8 mouse cellular contexts compared by ENCODE assay signal in genomic region chr7:31000505-31001020, GRCm38 (mm10). TPM values are rescaled to one million over a fixed set of nuclear protein-coding genes. Genes with fewer than 3 reads are reported as not detected.
DNase-seq lines count a peak whose midpoint lies in the region; ATAC-seq and TF ChIP-seq lines count a peak whose summit lies in the region.

No protein-coding gene starts in this region.

- no peak for TF ChIP-seq CTCF in MEL (IDR thresholded peaks at IDR 0.05 in 2 of 3, conservative IDR thresholded peaks at IDR 0.05 in 1 of 3; ENCODE audit: control insufficient read depth in 1 of 3, insufficient read depth in 1 of 3, low read depth in 2 of 3, low read length in 3 of 3, poor library complexity in 1 of 3, severe bottlenecking in 1 of 3)
- no peak for TF ChIP-seq CTCF in spleen, adult 2 months (IDR thresholded peaks at IDR 0.05; ENCODE audit: extremely low read depth, insufficient read depth, insufficient read length, insufficient replicate concordance)

- TF ChIP-seq EP300 in MEL (IDR thresholded peaks at IDR 0.05; ENCODE audit: low read depth in 1 of 2, low read length in 2 of 2): peak in 1 of 2 experiments; percentile 7; a peak in 1 of 4 replicates

- peak overlapping the region; percentile 32 for H3K4me2 ChIP-seq in heart, embryonic 12.5 days

- no peak for TF ChIP-seq POLR2A in MEL (IDR thresholded peaks at IDR 0.05; ENCODE audit: control insufficient read depth in 1 of 2, insufficient read depth in 1 of 2, low read depth in 1 of 2, low read length in 2 of 2, poor library complexity in 1 of 2)
- no peak; the same call in 1 of the 2 replicates for TF ChIP-seq POLR2A in spleen, adult 2 months (IDR thresholded peaks at IDR 0.05; ENCODE audit: low read depth, low read length)

- H3K9ac ChIP-seq in MEL (ENCODE audit: control insufficient read depth, low read depth, low read length, poor library complexity, severe bottlenecking): no peak overlapping the region
- H3K9ac ChIP-seq in heart, embryonic 12.5 days: peak overlapping the region; percentile 11; the same call in 1 of the 2 replicates

- TF ChIP-seq RAD21 in MEL (IDR thresholded peaks at IDR 0.05; ENCODE audit: low read depth, low read length): no peak

- WGBS in heart, embryonic 12.5 days: 11% methylated on average over 7 of the region's 7 CpGs
- WGBS in spleen, adult 2 months: under 1% methylated on average over 7 of the region's 7 CpGs
- 78% methylated on average over 7 of the region's 7 CpGs for WGBS in forebrain, embryonic 10.5 days

- H3K27ac ChIP-seq in MEL (ENCODE audit: control insufficient read depth, low read depth, low read length): no peak overlapping the region
- peak overlapping the region; percentile 75 for H3K27ac ChIP-seq in heart, embryonic 12.5 days (ENCODE audit: poor library complexity, severe bottlenecking)
- peak overlapping the region; percentile 93 for H3K27ac ChIP-seq in spleen, adult 2 months (ENCODE audit: insufficient read depth, low read length)
- no peak overlapping the region for H3K27ac ChIP-seq in forebrain, embryonic 10.5 days

- DNase-seq in 3134 (ENCODE audit: extremely low read depth, insufficient read length, low spot score) (peak; percentile 71), MEL (ENCODE audit: low read depth, low spot score) (peak; percentile 57)
- DNase-seq in cerebellum, postnatal 14 days: peak; percentile 87 to 90
- DNase-seq in kidney, postnatal 14 days: peak; percentile 83
- DNase-seq in lung, postnatal 4 days: peak; percentile 76 to 77
- DNase-seq in spleen, adult 2 months (ENCODE audit: low read depth in 1 of 2, low spot score in 2 of 2): peak; percentile 56 to 64
- DNase-seq in forebrain, embryonic 10.5 days (ENCODE audit: extremely low spot score, low spot score): no peak

- no peaks in the 10 kb centered on the region for H3K9me3 ChIP-seq in MEL (replicated peaks; ENCODE audit: insufficient read depth, low read length)
- peaks cover 15% of the 10 kb centered on the region for H3K9me3 ChIP-seq in heart, embryonic 12.5 days (replicated peaks)
- peaks cover 9% of the 10 kb centered on the region for H3K9me3 ChIP-seq in forebrain, embryonic 10.5 days

- H3K36me3 ChIP-seq in MEL (ENCODE audit: control insufficient read depth in 1 of 2, insufficient read depth in 2 of 2, low read length in 2 of 2): peaks cover 0 to 14% of the 10 kb centered on the region in 2 experiments; a peak in 2 of 4 replicates
- H3K36me3 ChIP-seq in heart, embryonic 12.5 days: no peaks in the 10 kb centered on the region
- H3K36me3 ChIP-seq in spleen, adult 2 months (ENCODE audit: control insufficient read depth, insufficient read depth, low read length): no peaks in the 10 kb centered on the region
- no peaks in the 10 kb centered on the region for H3K36me3 ChIP-seq in forebrain, embryonic 10.5 days (replicated peaks)

- H3K79me2 ChIP-seq in MEL (ENCODE audit: control insufficient read depth, insufficient read depth, low read length, poor library complexity): no peaks in the 10 kb centered on the region

- no peak overlapping the region for H3K4me3 ChIP-seq in MEL (ENCODE audit: control insufficient read depth in 1 of 2, insufficient read depth in 1 of 2, low read depth in 2 of 2, low read length in 2 of 2)
- no peak overlapping the region for H3K4me3 ChIP-seq in heart, embryonic 12.5 days
- H3K4me3 ChIP-seq in spleen, adult 2 months (ENCODE audit: extremely low read depth, insufficient read depth, insufficient read length): peak overlapping the region; percentile 62
- H3K4me3 ChIP-seq in forebrain, embryonic 10.5 days: no peak overlapping the region

- ATAC-seq in heart, embryonic 12.5 days (ENCODE audit: insufficient number of reproducible peaks, low FRiP score): peak; percentile 80

- H3K27me3 ChIP-seq in MEL (ENCODE audit: control insufficient read depth in 1 of 2, insufficient read depth in 2 of 2, low read length in 2 of 2): no peaks in the 10 kb centered on the region
- H3K27me3 ChIP-seq in heart, embryonic 12.5 days (replicated peaks): no peaks in the 10 kb centered on the region
- no peaks in the 10 kb centered on the region for H3K27me3 ChIP-seq in spleen, adult 2 months (ENCODE audit: control insufficient read depth, insufficient read depth, low read length)
- H3K27me3 ChIP-seq in forebrain, embryonic 10.5 days (ENCODE audit: poor library complexity, severe bottlenecking): no peaks in the 10 kb centered on the region

- peaks cover 3 to 28% of the 10 kb centered on the region in 2 experiments for H3K4me1 ChIP-seq in MEL (ENCODE audit: control insufficient read depth in 1 of 2, insufficient read depth in 2 of 2, low read length in 2 of 2)
- H3K4me1 ChIP-seq in heart, embryonic 12.5 days (replicated peaks): peaks cover 23% of the 10 kb centered on the region
- peaks cover 27% of the 10 kb centered on the region for H3K4me1 ChIP-seq in spleen, adult 2 months (ENCODE audit: control insufficient read depth, insufficient read depth, insufficient read length)
- H3K4me1 ChIP-seq in forebrain, embryonic 10.5 days: 0 out of 2 replicates have a peak, but pooled peaks cover 4% of the 10 kb centered on the region

TF ChIP-seq in MEL, 35 proteins besides CTCF, POLR2A, EP300 and RAD21:
- no peak for TF ChIP-seq ZC3H11A (IDR thresholded peaks at IDR 0.05; ENCODE audit: low read depth, low read length)
- no peak for TF ChIP-seq JUND (IDR thresholded peaks at IDR 0.05; ENCODE audit: low read depth, low read length)
- TF ChIP-seq UBTF (IDR thresholded peaks at IDR 0.05; ENCODE audit: borderline replicate concordance, insufficient read depth, low read depth, low read length): no peak
- no peak for TF ChIP-seq ZNF384 (IDR thresholded peaks at IDR 0.05; ENCODE audit: low read depth, low read length)
- no peak for TF ChIP-seq ZMIZ1 (IDR thresholded peaks at IDR 0.05; ENCODE audit: low read depth, low read length)
- TF ChIP-seq BHLHE40 (IDR thresholded peaks at IDR 0.05; ENCODE audit: borderline replicate concordance, low read depth, low read length): no peak
- TF ChIP-seq MEF2A (IDR thresholded peaks at IDR 0.05; ENCODE audit: extremely low read depth, insufficient replicate concordance, low read depth, low read length, poor library complexity, severe bottlenecking): peak; percentile 77; the same call in 1 of the 2 replicates
- TF ChIP-seq E2F4 (IDR thresholded peaks at IDR 0.05; ENCODE audit: borderline replicate concordance, low read depth, low read length): no peak

RNA-seq across cellular contexts. Expression of gene Fam187b, which starts 27.0 kb away (rescaled TPM):
- not detected in 2 replicates for total RNA-seq in MEL (2012; rRNA removed)
- polyA plus RNA-seq in MEL (2012; ENCODE audit: insufficient read depth in 1 of 2, insufficient read length in 2 of 2, low read depth in 1 of 2, low replicate concordance in 2 of 2, missing spikeins in 1 of 2): not detected
- polyA plus RNA-seq in heart, embryonic 12.5 days (2016; fragmentation: Nextera tagmentation; extraction: Ambion mirVana): 0.53 and 0.60 TPM in 2 replicates
- polyA plus RNA-seq in spleen, adult 2 months (2012; rRNA removed): 0.35 and 0.63 TPM in 2 replicates
- 2.1 and 2.3 TPM in 2 replicates for polyA plus RNA-seq in forebrain, embryonic 10.5 days (2016; fragmentation: Nextera tagmentation; extraction: Ambion mirVana)

RNA-seq across cellular contexts. Expression of gene Lsr, which starts 27.3 kb away (rescaled TPM):
- total RNA-seq in MEL (2012; rRNA removed): not detected in 2 replicates
- under 1 TPM in 1 of 2 experiments, not detected in 1; 0.22 TPM for polyA plus RNA-seq in MEL (2012; ENCODE audit: insufficient read depth in 1 of 2, insufficient read length in 2 of 2, low read depth in 1 of 2, low replicate concordance in 2 of 2, missing spikeins in 1 of 2)
- polyA plus RNA-seq in heart, embryonic 12.5 days (2016; fragmentation: Nextera tagmentation; extraction: Ambion mirVana): 13.1 and 13.8 TPM in 2 replicates
- 7.5 and 9.4 TPM in 2 replicates for polyA plus RNA-seq in spleen, adult 2 months (2012; rRNA removed)
- polyA plus RNA-seq in forebrain, embryonic 10.5 days (2016; fragmentation: Nextera tagmentation; extraction: Ambion mirVana): 41.9 and 45.9 TPM in 2 replicates

RNA-seq across cellular contexts. Expression of gene Fxyd5, which starts 41.7 kb away (rescaled TPM):
- total RNA-seq in MEL (2012; rRNA removed): 38.6 and 39.4 TPM in 2 replicates
- 10 to 100 TPM in 1 of 2 experiments, not detected in 1; 57.5 TPM for polyA plus RNA-seq in MEL (2012; ENCODE audit: insufficient read depth in 1 of 2, insufficient read length in 2 of 2, low read depth in 1 of 2, low replicate concordance in 2 of 2, missing spikeins in 1 of 2)
- polyA plus RNA-seq in heart, embryonic 12.5 days (2016; fragmentation: Nextera tagmentation; extraction: Ambion mirVana): 34.8 and 37.3 TPM in 2 replicates
- 168 and 181 TPM in 2 replicates for polyA plus RNA-seq in spleen, adult 2 months (2012; rRNA removed)
- polyA plus RNA-seq in forebrain, embryonic 10.5 days (2016; fragmentation: Nextera tagmentation; extraction: Ambion mirVana): 10.2 and 10.4 TPM in 2 replicates

RNA-seq across cellular contexts. Expression of gene Usf2, which starts 44.0 kb away (rescaled TPM):
- 34.4 and 43.0 TPM in 2 replicates for total RNA-seq in MEL (2012; rRNA removed)
- polyA plus RNA-seq in MEL (2012; ENCODE audit: insufficient read depth in 1 of 2, insufficient read length in 2 of 2, low read depth in 1 of 2, low replicate concordance in 2 of 2, missing spikeins in 1 of 2): 100 to 1,000 TPM in 1 of 2 experiments, not detected in 1; 144 TPM
- 18.4 and 22.5 TPM in 2 replicates for polyA plus RNA-seq in heart, embryonic 12.5 days (2016; fragmentation: Nextera tagmentation; extraction: Ambion mirVana)
- 151 and 196 TPM in 2 replicates for polyA plus RNA-seq in spleen, adult 2 months (2012; rRNA removed)
- 24.1 and 25.6 TPM in 2 replicates for polyA plus RNA-seq in forebrain, embryonic 10.5 days (2016; fragmentation: Nextera tagmentation; extraction: Ambion mirVana)

RNA-seq across cellular contexts. Expression of gene Fxyd7, which starts 50.7 kb away (rescaled TPM):
- total RNA-seq in MEL (2012; rRNA removed): not detected in 2 replicates
- polyA plus RNA-seq in MEL (2012; ENCODE audit: insufficient read depth in 1 of 2, insufficient read length in 2 of 2, low read depth in 1 of 2, low replicate concordance in 2 of 2, missing spikeins in 1 of 2): under 1 TPM in 1 of 2 experiments, not detected in 1; 0.11 TPM
- 1.4 and 1.7 TPM in 2 replicates for polyA plus RNA-seq in heart, embryonic 12.5 days (2016; fragmentation: Nextera tagmentation; extraction: Ambion mirVana)
- 1.1 and 1.2 TPM in 2 replicates for polyA plus RNA-seq in spleen, adult 2 months (2012; rRNA removed)
- 0.36 and 1.1 TPM in 2 replicates for polyA plus RNA-seq in forebrain, embryonic 10.5 days (2016; fragmentation: Nextera tagmentation; extraction: Ambion mirVana)

Comparison
In these comparisons a context has a peak if more than half of its experiments do, and no peak if none do; other contexts are left out.
1. H3K27ac ChIP-seq: peak in heart, embryonic 12.5 days (single experiment) and spleen, adult 2 months (single experiment); none in MEL (single experiment) and forebrain, embryonic 10.5 days (single experiment).